Mouse (Mus musculus): Measurements from ENCODE around the gene Usp48. TPM values are rescaled to one million over a fixed set of nuclear protein-coding genes. Genes with fewer than 3 reads are reported as not detected.
A peak's percentile ranks its signal among the peaks of the same experiment; 100 is the strongest.

Gene Usp48
- polyA plus RNA-seq, 1 experiment from 2014 or later = 74.2 TPM

- DNase-seq (no peak), ATAC-seq (ENCODE audit: insufficient read depth) (no peak)
- H3K36me3 ChIP-seq (ENCODE audit: insufficient read depth) = no peaks in the 10 kb centered on the region
- no peak overlapping the region for H3K4me3 ChIP-seq (ENCODE audit: low read depth, low read length)
- H3K27me3 ChIP-seq (ENCODE audit: insufficient read depth, low read length) = peaks cover 32% of the 10 kb centered on the region
- TF ChIP-seq CTCF (IDR thresholded peaks at IDR 0.05; ENCODE audit: low read depth) = no peak
- no peaks in the 10 kb centered on the region for H3K9me3 ChIP-seq (ENCODE audit: low read depth, low read length)
- no peak overlapping the region for H3K27ac ChIP-seq (ENCODE audit: low read depth)
- H3K4me1 ChIP-seq (ENCODE audit: insufficient read depth) = no peaks in the 10 kb centered on the region
- no peak overlapping the region for H3K4me2 ChIP-seq
- no peak overlapping the region for H3K9ac ChIP-seq
- 67% methylated on average over 9 of the region's 9 CpGs for WGBS
These were observed 85.0 kb downstream of the Usp48 start for GRCm38 (mm10) chr4:137678568-137678967.

- no peak for ATAC-seq (ENCODE audit: insufficient read depth)
- WGBS = 77% methylated on average over 2 of the region's 2 CpGs
- TF ChIP-seq CTCF (IDR thresholded peaks at IDR 0.05; ENCODE audit: low read depth) = no peak
- Histone ChIP-seq H3K9me3 (ENCODE audit: low read depth, low read length) (no peaks in the 10 kb centered on the region), H3K4me3 (ENCODE audit: low read depth, low read length) (no peak overlapping the region), H3K9ac (no peak overlapping the region), H3K27me3 (ENCODE audit: insufficient read depth, low read length) (peaks cover 32% of the 10 kb centered on the region), H3K27ac (ENCODE audit: low read depth) (no peak overlapping the region), H3K36me3 (ENCODE audit: insufficient read depth) (no peaks in the 10 kb centered on the region), H3K4me1 (ENCODE audit: insufficient read depth) (no peaks in the 10 kb centered on the region), H3K4me2 (no peak overlapping the region)
- DNase-seq = no peak
These were observed 86.5 kb downstream of the Usp48 start for GRCm38 (mm10) chr4:137679979-137680550.

- Histone ChIP-seq H3K4me2 (no peak overlapping the region), H3K9ac (no peak overlapping the region), H3K27ac (ENCODE audit: low read depth) (no peak overlapping the region), H3K36me3 (ENCODE audit: insufficient read depth) (no peaks in the 10 kb centered on the region), H3K9me3 (ENCODE audit: low read depth, low read length) (no peaks in the 10 kb centered on the region), H3K4me1 (ENCODE audit: insufficient read depth) (no peaks in the 10 kb centered on the region), H3K4me3 (ENCODE audit: low read depth, low read length) (no peak overlapping the region), H3K27me3 (ENCODE audit: insufficient read depth, low read length) (peaks cover 32% of the 10 kb centered on the region)
- no peak for DNase-seq
- no peak for ATAC-seq (ENCODE audit: insufficient read depth)
- TF ChIP-seq CTCF (IDR thresholded peaks at IDR 0.05; ENCODE audit: low read depth) = no peak
- WGBS = 21% methylated on average over 7 of the region's 7 CpGs
These were observed 87.2 kb downstream of the Usp48 start for GRCm38 (mm10) chr4:137680721-137681120.

GRCm38 (mm10) chr4:137681408-137682104, 88.0 kb downstream of the Usp48 start:
- ATAC-seq (ENCODE audit: insufficient read depth) (0 out of 2 replicates have a peak, but pooled peaks have one; percentile 13), DNase-seq (peak; percentile 47)
- no peaks in the 10 kb centered on the region for H3K36me3 ChIP-seq (ENCODE audit: insufficient read depth)
- H3K9ac ChIP-seq = no peak overlapping the region
- WGBS = 3% methylated on average over 51 of the region's 52 CpGs
- no peak overlapping the region for H3K27ac ChIP-seq (ENCODE audit: low read depth)
- H3K27me3 ChIP-seq (ENCODE audit: insufficient read depth, low read length) = peaks cover 32% of the 10 kb centered on the region
- H3K4me2 ChIP-seq = peak overlapping the region; percentile 61
- no peaks in the 10 kb centered on the region for H3K4me1 ChIP-seq (ENCODE audit: insufficient read depth)
- peak overlapping the region; percentile 26 for H3K4me3 ChIP-seq (ENCODE audit: low read depth, low read length)
- no peak for TF ChIP-seq CTCF (IDR thresholded peaks at IDR 0.05; ENCODE audit: low read depth)
- no peaks in the 10 kb centered on the region for H3K9me3 ChIP-seq (ENCODE audit: low read depth, low read length)

- DNase-seq = peak; percentile 49
- no peak for ATAC-seq (ENCODE audit: insufficient read depth)
- no peak overlapping the region for H3K27ac ChIP-seq (ENCODE audit: low read depth)
- no peak overlapping the region for H3K4me2 ChIP-seq
- peak; percentile 96 for TF ChIP-seq CTCF (IDR thresholded peaks at IDR 0.05; ENCODE audit: low read depth)
- H3K4me1 ChIP-seq (ENCODE audit: insufficient read depth) = 0 out of 2 replicates have a peak, but pooled peaks cover 5% of the 10 kb centered on the region
- H3K4me3 ChIP-seq (ENCODE audit: low read depth, low read length) = no peak overlapping the region
- H3K9ac ChIP-seq = no peak overlapping the region
- no peaks in the 10 kb centered on the region for H3K9me3 ChIP-seq (ENCODE audit: low read depth, low read length)
- H3K27me3 ChIP-seq (ENCODE audit: insufficient read depth, low read length) = peaks cover 32% of the 10 kb centered on the region
- WGBS = 46% methylated on average over 7 of the region's 7 CpGs
- no peaks in the 10 kb centered on the region for H3K36me3 ChIP-seq (ENCODE audit: insufficient read depth)
These were observed 89.5 kb downstream of the Usp48 start for GRCm38 (mm10) chr4:137682961-137683453.

- WGBS = 15% methylated on average over 9 of the region's 9 CpGs
- Histone ChIP-seq H3K9ac (no peak overlapping the region), H3K9me3 (ENCODE audit: low read depth, low read length) (no peaks in the 10 kb centered on the region), H3K27me3 (ENCODE audit: insufficient read depth, low read length) (peaks cover 29% of the 10 kb centered on the region), H3K4me2 (no peak overlapping the region), H3K36me3 (ENCODE audit: insufficient read depth) (no peaks in the 10 kb centered on the region), H3K27ac (ENCODE audit: low read depth) (no peak overlapping the region), H3K4me1 (ENCODE audit: insufficient read depth) (0 out of 2 replicates have a peak, but pooled peaks cover 5% of the 10 kb centered on the region), H3K4me3 (ENCODE audit: low read depth, low read length) (no peak overlapping the region)
- TF ChIP-seq CTCF (IDR thresholded peaks at IDR 0.05; ENCODE audit: low read depth) = no peak
- peak; percentile 23 for DNase-seq
- no peak for ATAC-seq (ENCODE audit: insufficient read depth)
These were observed 91.3 kb downstream of the Usp48 start for GRCm38 (mm10) chr4:137684830-137685343.

GRCm38 (mm10) chr4:137686303-137686702, 92.7 kb downstream of the Usp48 start:
- H3K9me3 ChIP-seq (ENCODE audit: low read depth, low read length) = no peaks in the 10 kb centered on the region
- 78% methylated on average over 5 of the region's 5 CpGs for WGBS
- no peak for TF ChIP-seq CTCF (IDR thresholded peaks at IDR 0.05; ENCODE audit: low read depth)

More at GRCm38 (mm10) chr4:137686303-137686702, 92.7 kb downstream of the Usp48 start:
- Histone ChIP-seq H3K36me3 (ENCODE audit: insufficient read depth) (no peaks in the 10 kb centered on the region), H3K27ac (ENCODE audit: low read depth) (no peak overlapping the region), H3K9ac (no peak overlapping the region), H3K4me3 (ENCODE audit: low read depth, low read length) (no peak overlapping the region), H3K4me2 (no peak overlapping the region), H3K4me1 (ENCODE audit: insufficient read depth) (0 out of 2 replicates have a peak, but pooled peaks cover 5% of the 10 kb centered on the region), H3K27me3 (ENCODE audit: insufficient read depth, low read length) (peaks cover 15% of the 10 kb centered on the region)
- ATAC-seq (ENCODE audit: insufficient read depth) (no peak), DNase-seq (no peak)

Data from lung, embryonic 14.5 days (tissue).